Mouse (Mus musculus) heart, adult 18-20 months (tissue): Measurements from ENCODE around the gene Rps27l. TPM values are rescaled to one million over a fixed set of nuclear protein-coding genes. Genes with fewer than 3 reads are reported as not detected.
A peak's percentile ranks its signal among the peaks of the same experiment; 100 is the strongest.
"Not testable (repeated sequence)": the region's sequence is repeated elsewhere in the genome, so short reads cannot be mapped to it uniquely, and the experiment has no call there.

Source experiments
- DNase-seq, 2 experiments: peaks; one replicate each; pipeline ENCODE4 v3.0.0; 2021 to 2022; ENCODE audit warnings: mixed read lengths in 1 of 2
- long read RNA-seq, 2 experiments: library from polyadenylated mRNA; stranded (forward); transcript quantifications; one replicate each; pipeline ENCODE4 v2.0.0; 2021
- total RNA-seq, 2 experiments: library from RNA; stranded (reverse); gene quantifications; 2 replicates each; pipeline ENCODE4 v1.2.3; 2021

Gene Rps27l
- 100 to 1,000 TPM; 151 to 172 TPM for total RNA-seq
- long read RNA-seq, experiment 1, transcript Rps27l-201 (4 exons, 499 nt), result major isoform, 106 of 109 reads
- long read RNA-seq, experiment 1, partial matches to known transcripts, result 1 of 109 reads
- long read RNA-seq, experiment 1, other reads (novel, unspliced or antisense), result 0 of 109 reads
- long read RNA-seq, experiment 2, transcript Rps27l-201 (4 exons, 499 nt), result major isoform, 83 of 87 reads
- long read RNA-seq, experiment 2, partial matches to known transcripts, result 3 of 87 reads
- long read RNA-seq, experiment 2, other reads (novel, unspliced or antisense), result 0 of 87 reads

GRCm38 (mm10) chr9:66945647-66946641, at the start of gene Rps27l:
TSS of gene Rps27l (plus strand) at chr9:66946086.
- peak; percentile 94 to 97 for DNase-seq

DNA sequence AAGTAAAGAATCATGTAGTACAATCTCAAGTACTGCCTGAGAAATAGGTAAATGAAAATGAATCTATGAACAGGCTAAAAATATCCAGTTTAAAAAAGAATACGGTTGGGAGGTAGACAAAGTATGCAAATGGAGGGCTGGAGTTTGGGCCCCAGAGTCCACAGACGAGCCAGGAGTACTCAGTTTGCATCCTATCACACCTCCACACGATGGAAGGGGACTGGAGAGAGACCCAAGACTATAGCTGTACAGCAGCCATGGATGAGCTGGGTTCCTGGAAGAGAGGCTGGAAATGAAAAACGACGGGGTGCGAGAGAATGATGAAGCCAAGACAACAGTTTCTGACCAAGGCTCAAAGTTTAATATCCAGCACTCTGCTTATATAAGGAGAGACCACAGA, 48.9 kb upstream of the Rps27l start:
- no peak for DNase-seq

DNA sequence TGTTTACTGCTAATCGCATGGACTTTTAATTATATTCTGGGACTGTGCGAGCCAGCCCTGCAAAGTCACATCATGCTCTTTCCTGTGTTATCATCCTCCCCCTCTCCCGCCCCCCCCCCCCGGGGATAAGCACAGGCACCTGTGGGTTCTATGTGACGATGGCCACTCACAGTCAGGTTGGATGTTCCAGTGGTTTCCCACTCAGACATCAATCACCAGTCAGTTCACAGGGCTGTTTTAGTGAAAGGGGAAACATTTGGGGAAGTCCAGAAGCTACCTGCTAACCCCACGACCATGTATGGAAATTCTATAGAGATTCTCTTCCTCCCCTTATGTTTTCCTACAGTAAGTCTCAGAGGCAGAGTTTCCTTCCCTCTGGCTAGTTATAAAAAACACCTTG, 48.0 kb upstream of the Rps27l start:
- no peak for DNase-seq

DNA sequence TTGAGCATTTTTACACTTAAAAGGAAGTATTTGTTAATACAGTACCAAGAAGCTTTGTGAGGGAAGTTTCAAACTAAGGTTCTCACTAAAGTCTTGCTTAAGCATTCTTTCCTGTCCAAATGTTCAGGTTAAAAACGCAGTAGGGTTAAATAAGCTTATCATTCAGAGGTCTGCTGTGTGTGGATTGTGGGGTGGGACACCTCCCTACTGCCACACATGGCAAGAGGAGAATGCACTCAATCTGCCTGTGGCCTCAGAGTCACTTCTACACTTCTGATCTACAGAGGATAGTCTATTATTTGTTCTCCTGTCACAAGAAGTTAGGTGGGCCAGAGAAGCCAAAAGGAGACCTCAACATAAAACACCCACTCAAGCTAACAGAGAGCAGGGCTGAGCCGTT, 46.8 kb upstream of the Rps27l start:
- no peak for DNase-seq

DNA sequence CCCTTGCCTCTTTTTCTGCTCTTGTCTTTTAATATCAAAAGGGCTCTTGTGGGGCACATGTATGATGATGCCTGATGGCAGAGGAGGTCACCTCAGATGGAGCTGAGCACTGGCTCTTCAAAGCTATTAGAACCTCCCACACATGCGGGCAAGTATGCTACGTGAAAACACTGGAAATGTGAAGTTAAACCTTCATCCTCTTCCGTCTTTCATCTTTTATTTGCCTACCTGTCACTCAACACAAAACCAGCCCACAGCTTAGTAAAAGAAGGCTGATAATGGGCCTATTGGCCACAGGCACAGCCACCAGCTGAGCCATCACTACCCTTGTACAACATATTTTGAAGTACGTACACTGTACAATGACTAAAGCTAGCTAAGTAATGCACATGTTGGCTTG, 46.4 kb upstream of the Rps27l start:
- DNase-seq, result no peak

- DNase-seq, result no peak
Measured at GRCm38 (mm10) chr9:66905990-66906389, 39.9 kb upstream of the Rps27l start.

DNA sequence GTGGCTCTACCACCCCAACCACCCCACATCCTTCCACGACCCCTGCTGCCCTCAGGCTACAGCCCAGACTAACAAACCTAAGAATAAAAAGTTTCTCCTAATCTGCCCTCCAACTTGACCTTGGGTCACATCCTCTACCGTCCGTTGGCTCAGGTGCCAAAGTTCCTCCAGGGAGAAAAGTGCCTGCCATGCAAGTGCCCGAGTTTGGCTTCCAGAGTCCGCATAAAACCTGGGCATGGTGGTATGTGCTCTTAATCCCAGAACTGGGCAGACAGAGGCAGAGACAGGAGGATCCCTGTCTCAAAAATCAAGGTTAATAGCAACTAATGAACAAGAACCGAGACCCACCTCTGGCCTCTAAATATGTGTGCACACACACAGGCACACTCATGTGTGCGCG, 38.8 kb upstream of the Rps27l start:
- no peak for DNase-seq

DNA sequence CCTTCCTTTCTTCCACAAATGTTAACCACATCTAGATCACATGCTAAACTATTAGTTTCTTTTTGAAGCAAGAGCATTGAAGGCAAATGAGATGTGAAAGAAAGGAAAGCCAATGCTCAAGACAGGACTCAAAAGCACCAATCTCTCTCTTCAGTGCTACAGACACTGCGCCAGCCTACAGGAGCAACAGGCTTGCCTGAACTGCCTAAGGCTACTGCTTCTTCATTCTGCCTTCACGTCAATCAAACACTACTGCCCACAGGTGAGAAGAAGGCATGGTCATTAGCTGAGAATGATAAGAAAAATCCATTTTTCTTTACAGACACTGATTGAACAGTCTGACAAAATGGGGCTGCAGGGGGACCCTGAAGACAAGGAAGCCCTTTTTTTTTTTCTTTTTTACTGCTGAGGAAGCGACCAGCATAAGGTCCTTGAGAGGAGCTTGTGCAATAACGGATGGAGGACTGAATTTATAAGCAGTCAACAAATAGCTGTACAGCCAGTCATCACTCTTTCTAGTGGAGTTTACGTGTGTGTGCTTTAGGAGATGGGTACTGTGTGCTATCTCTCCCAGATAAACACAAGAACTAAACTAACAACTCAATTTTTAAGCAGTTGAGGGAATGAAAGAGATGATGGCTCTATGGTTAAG, 38.0 kb upstream of the Rps27l start:
- no peak for DNase-seq

GRCm38 (mm10) chr9:66909922-66910321, 36.0 kb upstream of the Rps27l start:
- DNase-seq, result no peak

DNA sequence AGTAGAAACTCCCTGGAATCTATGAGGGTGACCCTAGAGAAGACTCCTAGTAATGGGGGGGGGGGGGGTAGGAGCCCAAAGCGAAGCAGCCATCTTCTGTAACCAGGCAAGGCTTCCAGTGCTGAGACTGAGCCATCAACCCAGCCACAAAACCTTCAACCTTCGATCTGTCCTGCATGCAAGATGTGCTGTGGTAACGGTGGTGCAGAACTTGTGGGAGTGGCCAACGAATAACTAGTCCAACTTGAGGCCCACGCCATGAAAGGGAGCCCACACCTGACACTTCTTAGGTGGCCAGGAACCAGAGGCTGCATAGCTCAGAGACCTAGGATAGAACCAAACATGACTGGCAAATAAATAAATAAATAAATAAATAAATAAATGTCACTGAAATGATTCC, 35.2 kb upstream of the Rps27l start:
- no peak for DNase-seq

DNA sequence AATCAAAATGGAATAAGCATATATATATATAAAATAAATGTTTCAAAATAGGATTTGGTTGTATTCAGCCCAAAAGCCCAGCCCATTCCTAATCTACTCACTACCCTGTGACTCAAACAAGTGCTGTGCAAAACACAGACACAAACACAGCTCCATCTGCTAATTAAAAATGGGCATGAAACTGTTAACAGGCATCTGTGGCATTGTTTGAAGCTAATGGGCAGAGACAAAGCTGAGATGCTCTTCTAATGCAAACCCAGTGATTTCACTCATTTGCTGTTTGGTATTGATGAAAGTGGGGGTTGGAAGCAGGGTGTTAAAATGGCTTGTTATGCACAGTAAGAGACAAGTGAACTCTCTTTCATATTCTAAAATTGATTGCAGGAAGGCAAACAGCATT, 33.6 kb upstream of the Rps27l start:
- DNase-seq, result no peak

- not testable (repeated sequence) for DNase-seq
Measured at GRCm38 (mm10) chr9:66913254-66913934, 32.5 kb upstream of the Rps27l start.

DNA sequence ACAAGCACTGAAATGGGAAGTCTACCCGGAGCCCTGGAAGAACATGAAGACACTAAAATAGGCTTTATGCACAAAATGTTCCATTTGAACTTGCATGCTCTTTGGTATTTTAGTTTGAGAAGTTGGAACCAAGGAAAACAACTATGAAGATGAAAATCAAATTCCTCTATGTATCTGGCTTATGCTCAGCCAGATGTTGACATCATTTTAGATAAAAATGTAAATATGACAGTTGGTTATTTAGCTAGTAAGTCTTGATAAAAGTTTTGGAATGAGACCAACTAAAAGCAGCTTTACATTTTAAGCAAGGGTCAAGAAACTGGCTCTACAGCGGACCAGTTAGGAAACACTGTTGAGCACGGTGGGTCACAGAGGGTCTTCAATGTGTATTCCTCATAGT, 31.3 kb upstream of the Rps27l start:
- no peak for DNase-seq

DNA sequence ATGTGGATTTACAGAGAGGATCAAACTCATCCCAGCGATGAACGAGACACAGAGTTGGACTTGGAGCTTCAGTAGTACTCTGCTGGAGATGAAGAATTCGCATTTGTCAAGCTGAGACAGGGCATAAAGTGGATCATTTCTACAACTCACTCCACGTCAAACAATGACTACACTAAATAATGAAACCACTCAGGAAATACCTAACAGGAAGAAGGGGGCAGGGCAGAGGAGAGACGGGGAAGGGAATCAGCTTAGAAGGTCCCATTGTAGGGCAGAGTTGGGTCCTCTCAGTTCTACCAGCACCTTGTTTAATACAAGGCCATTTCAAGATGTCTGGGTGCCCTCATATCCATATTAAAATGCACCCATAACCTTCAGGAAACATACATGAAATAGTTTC, 30.5 kb upstream of the Rps27l start:
- DNase-seq, result peak in 1 of 2 experiments; percentile 33

GRCm38 (mm10) chr9:66915869-66916785, 29.8 kb upstream of the Rps27l start:
- no peak for DNase-seq

- DNase-seq, result no peak
Measured at GRCm38 (mm10) chr9:66917216-66917891, 28.5 kb upstream of the Rps27l start.

- DNase-seq, result no peak
Measured at GRCm38 (mm10) chr9:66917892-66918255, 28.0 kb upstream of the Rps27l start.

GRCm38 (mm10) chr9:66918672-66919330, 27.1 kb upstream of the Rps27l start:
- peak; percentile 54 to 59 for DNase-seq

DNA sequence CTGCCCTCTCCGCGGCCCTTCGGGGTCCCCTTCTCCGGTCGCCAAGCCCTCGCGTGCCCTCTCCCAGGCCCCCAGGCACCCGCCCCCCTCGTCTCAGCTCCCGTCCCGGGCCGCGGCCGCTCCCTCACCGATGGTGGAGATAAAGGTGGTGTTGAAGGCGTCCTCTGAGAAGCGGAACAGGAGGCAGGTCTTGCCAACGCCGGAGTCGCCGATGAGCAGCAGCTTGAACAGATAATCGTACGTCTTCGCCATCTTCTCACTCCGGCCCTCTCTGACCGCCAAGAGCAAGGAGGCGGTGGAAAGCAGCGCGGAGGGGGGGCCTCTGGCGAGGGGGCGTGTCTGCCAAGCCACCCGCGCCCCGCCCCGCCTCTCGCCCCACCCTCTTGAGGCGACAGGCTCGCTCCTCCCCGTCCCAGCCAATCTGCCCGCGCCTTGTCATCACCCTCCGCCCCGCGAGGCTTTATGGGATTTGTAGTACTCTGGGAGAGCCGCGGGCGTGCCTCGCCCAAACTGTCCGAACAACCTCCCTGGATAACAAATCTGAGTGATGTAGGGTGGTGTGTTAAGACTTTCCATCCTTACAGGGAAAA, 26.4 kb upstream of the Rps27l start, which contains the start of gene Rab8b:
Gene Rab8b (minus strand): TSS at position 306 of the 590 bp plus-strand sequence.
- peak; percentile 97 for DNase-seq
